Mouse (Mus musculus): Measurements from ENCODE around the gene Slc28a3. TPM values are rescaled to one million over a fixed set of nuclear protein-coding genes. Genes with fewer than 3 reads are reported as not detected.

Slc28a3 gene
- polyA plus RNA-seq, 1 experiment from 2014 or later = 0.08 TPM

DNA sequence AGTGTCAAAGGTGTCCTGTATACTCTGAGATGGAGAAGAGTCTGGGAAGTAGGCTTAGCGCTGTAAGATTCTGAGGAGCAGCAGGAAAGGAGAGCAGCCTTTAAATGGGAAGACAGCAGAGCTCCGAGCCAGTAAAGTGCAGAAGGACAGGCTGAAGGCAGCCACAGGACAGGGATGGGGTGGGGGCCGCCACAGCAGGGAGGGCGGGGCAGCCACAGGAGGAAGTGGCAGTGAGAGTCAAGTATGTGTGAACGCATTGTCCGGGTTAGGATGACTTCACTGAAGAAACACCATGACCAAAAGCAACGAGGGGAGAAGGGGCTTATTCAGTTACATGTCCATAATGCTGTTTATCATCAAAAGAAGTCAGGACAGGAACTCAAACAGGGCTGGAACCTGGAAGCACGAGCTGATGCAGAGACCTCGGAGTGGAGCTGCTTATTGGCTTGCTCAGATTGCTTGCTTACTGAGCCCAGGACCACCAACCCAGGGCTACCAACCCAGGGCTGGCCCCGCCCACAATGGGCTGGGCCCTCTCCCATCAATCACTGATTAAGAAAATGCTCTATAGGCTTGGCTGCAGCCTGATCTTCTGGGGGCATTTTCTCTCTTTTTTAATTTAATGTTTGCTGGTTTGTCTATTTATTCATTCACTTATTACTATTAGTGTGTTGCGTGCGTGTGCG, 18.8 kb upstream of the Slc28a3 start:
- ATAC-seq (replicated peaks; ENCODE audit: low FRiP score) (no peak), DNase-seq (ENCODE audit: low spot score) (no peak)
- no peak overlapping the region for H3K9ac ChIP-seq (ENCODE audit: low read depth, low read length)
- no peaks in the 10 kb centered on the region for H3K36me3 ChIP-seq (ENCODE audit: control insufficient read depth, insufficient read depth, low read length)
- H3K4me1 ChIP-seq (replicated peaks; ENCODE audit: control insufficient read depth, insufficient read depth, low read length) = no peaks in the 10 kb centered on the region
- H3K4me2 ChIP-seq = 0 out of 2 replicates have a peak overlapping the region, but pooled peaks have one; percentile 16
- H3K9me3 ChIP-seq (ENCODE audit: control insufficient read depth, low read length) = no peaks in the 10 kb centered on the region
- H3K27ac ChIP-seq (ENCODE audit: low read depth, low read length) = no peak overlapping the region
- no peak overlapping the region for H3K4me3 ChIP-seq (ENCODE audit: low read depth, low read length)
- H3K27me3 ChIP-seq (replicated peaks; ENCODE audit: control insufficient read depth, insufficient read depth, low read length) = no peaks in the 10 kb centered on the region
- 24% methylated on average over 13 of the region's 13 CpGs for WGBS

DNA sequence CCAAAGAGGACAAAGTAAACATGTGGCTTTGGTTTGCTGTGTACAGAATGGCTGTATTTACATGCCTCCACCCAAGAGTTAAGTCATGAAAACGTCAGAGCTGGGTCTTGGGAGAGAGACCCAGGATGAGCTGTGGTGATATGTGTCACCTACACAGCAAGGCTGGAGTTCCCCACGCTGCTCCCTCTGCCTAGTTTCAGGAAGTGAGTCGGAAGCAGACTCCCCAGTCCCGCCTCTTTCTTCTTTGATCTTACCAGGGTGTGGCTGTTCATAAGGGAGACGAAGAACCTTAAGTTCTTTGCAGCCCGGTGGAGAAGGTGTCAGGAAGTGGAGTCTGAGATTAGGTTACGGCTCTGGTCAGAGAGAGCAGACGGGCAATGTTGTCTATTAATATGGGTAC, 12.0 kb upstream of the Slc28a3 start:
- H3K4me1 ChIP-seq (replicated peaks; ENCODE audit: control insufficient read depth, insufficient read depth, low read length) = no peaks in the 10 kb centered on the region
- H3K4me3 ChIP-seq (ENCODE audit: low read depth, low read length) = no peak overlapping the region
- H3K9ac ChIP-seq (ENCODE audit: low read depth, low read length) = no peak overlapping the region
- H3K36me3 ChIP-seq (ENCODE audit: control insufficient read depth, insufficient read depth, low read length) = no peaks in the 10 kb centered on the region
- WGBS = 23% methylated on average over 8 of the region's 8 CpGs
- H3K4me2 ChIP-seq = no peak overlapping the region
- no peaks in the 10 kb centered on the region for H3K27me3 ChIP-seq (replicated peaks; ENCODE audit: control insufficient read depth, insufficient read depth, low read length)
- ATAC-seq (replicated peaks; ENCODE audit: low FRiP score) = no peak
- DNase-seq (ENCODE audit: low spot score) = no peak
- no peaks in the 10 kb centered on the region for H3K9me3 ChIP-seq (ENCODE audit: control insufficient read depth, low read length)
- H3K27ac ChIP-seq (ENCODE audit: low read depth, low read length) = no peak overlapping the region

DNA sequence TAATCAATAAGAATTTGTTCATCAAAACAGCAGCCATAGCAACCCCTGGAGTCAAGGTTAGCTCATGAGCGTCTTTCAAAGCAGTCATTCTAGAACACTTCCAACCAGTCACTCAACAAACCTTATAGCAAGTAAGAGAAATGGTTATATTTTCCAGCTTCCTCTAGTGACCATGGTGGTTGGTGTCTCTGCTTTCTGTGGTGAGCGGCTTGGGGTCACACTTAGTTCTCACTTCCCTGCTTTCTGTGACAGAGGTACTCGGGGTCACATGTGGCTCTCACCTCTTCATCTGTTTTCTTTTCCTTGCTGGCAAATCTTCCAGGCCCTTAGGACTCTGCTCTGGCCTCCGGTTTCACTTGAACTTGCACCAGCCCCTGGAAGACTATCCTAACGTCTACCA, 8.6 kb upstream of the Slc28a3 start:
- H3K9ac ChIP-seq (ENCODE audit: low read depth, low read length) = no peak overlapping the region
- 67% methylated on average over 5 of the region's 5 CpGs for WGBS
- no peaks in the 10 kb centered on the region for H3K36me3 ChIP-seq (ENCODE audit: control insufficient read depth, insufficient read depth, low read length)
- H3K9me3 ChIP-seq (ENCODE audit: control insufficient read depth, low read length) = no peaks in the 10 kb centered on the region
- no peak for DNase-seq (ENCODE audit: low spot score)
- ATAC-seq (replicated peaks; ENCODE audit: low FRiP score) = no peak
- no peak overlapping the region for H3K4me2 ChIP-seq
- no peak overlapping the region for H3K27ac ChIP-seq (ENCODE audit: low read depth, low read length)
- H3K27me3 ChIP-seq (replicated peaks; ENCODE audit: control insufficient read depth, insufficient read depth, low read length) = no peaks in the 10 kb centered on the region
- H3K4me1 ChIP-seq (replicated peaks; ENCODE audit: control insufficient read depth, insufficient read depth, low read length) = no peaks in the 10 kb centered on the region
- no peak overlapping the region for H3K4me3 ChIP-seq (ENCODE audit: low read depth, low read length)

DNA sequence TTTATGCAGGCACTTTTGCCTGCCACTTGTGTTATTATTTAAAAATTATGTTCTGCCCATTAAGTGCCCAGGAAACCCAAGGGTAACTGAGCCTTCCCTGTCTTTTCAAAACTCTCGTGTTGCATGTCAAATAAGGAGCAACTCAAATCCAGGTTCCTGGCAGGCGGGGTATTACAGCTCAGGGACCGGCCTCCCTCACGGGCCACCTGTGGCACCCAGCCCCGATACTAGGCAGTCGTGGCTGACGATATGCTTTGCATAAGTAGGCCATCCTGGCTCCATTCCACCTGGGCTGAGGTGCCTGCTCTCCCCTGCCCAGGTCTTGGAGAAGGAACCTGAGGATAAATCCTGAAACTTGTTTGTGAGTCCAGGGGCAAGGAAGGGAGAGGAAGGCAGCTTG, 618 bp downstream of the Slc28a3 start:
- 26% methylated on average over 7 of the region's 7 CpGs for WGBS
- Histone ChIP-seq H3K4me2 (no peak overlapping the region), H3K4me3 (ENCODE audit: low read depth, low read length) (no peak overlapping the region), H3K27ac (ENCODE audit: low read depth, low read length) (no peak overlapping the region), H3K9ac (ENCODE audit: low read depth, low read length) (no peak overlapping the region), H3K27me3 (replicated peaks; ENCODE audit: control insufficient read depth, insufficient read depth, low read length) (peaks cover 10% of the 10 kb centered on the region; the same call in 1 of the 2 replicates), H3K4me1 (replicated peaks; ENCODE audit: control insufficient read depth, insufficient read depth, low read length) (no peaks in the 10 kb centered on the region), H3K36me3 (ENCODE audit: control insufficient read depth, insufficient read depth, low read length) (no peaks in the 10 kb centered on the region), H3K9me3 (ENCODE audit: control insufficient read depth, low read length) (no peaks in the 10 kb centered on the region)
- no peak for DNase-seq (ENCODE audit: low spot score)
- no peak for ATAC-seq (replicated peaks; ENCODE audit: low FRiP score)

DNA sequence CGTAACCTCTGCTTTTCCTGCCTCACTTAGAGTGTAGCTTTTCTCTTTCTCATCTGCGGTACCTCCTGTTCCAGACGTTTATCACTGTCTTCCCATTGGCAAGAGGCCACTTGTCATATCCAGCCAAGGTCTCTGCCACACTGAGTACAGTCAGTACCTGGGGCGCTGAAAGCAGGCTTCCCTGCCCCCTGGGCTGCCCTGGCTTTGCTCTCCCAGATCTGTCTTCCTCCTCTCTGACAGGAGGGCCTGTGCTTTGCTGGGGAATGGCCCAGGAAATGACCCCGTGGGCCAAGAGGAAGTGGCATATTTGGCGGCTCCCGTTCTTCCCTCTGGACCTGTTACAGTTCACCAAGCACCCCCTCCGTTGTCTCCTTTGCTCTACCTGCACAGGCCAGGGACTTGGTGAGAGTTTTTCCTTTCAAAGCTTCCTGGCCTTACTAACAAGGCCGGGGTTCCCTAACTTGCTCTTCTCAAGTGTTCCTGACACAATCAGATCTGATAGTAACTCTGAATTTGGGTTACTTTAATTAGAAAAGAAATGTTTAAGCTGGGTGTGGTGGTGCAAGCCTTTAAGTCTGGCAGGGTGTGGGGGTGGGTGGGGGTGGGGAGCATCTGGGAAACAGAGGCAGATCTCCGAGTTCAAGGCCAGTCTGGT, 9.3 kb downstream of the Slc28a3 start:
- H3K27ac ChIP-seq (ENCODE audit: low read depth, low read length) = no peak overlapping the region
- DNase-seq (ENCODE audit: low spot score) = no peak
- H3K9me3 ChIP-seq (ENCODE audit: control insufficient read depth, low read length) = no peaks in the 10 kb centered on the region
- ATAC-seq (replicated peaks; ENCODE audit: low FRiP score) = no peak
- no peak overlapping the region for H3K4me3 ChIP-seq (ENCODE audit: low read depth, low read length)
- WGBS = 39% methylated on average over 10 of the region's 10 CpGs
- H3K4me1 ChIP-seq (replicated peaks; ENCODE audit: control insufficient read depth, insufficient read depth, low read length) = peaks cover 5% of the 10 kb centered on the region
- no peaks in the 10 kb centered on the region for H3K27me3 ChIP-seq (replicated peaks; ENCODE audit: control insufficient read depth, insufficient read depth, low read length)
- H3K36me3 ChIP-seq (ENCODE audit: control insufficient read depth, insufficient read depth, low read length) = no peaks in the 10 kb centered on the region
- H3K4me2 ChIP-seq = no peak overlapping the region
- H3K9ac ChIP-seq (ENCODE audit: low read depth, low read length) = no peak overlapping the region

DNA sequence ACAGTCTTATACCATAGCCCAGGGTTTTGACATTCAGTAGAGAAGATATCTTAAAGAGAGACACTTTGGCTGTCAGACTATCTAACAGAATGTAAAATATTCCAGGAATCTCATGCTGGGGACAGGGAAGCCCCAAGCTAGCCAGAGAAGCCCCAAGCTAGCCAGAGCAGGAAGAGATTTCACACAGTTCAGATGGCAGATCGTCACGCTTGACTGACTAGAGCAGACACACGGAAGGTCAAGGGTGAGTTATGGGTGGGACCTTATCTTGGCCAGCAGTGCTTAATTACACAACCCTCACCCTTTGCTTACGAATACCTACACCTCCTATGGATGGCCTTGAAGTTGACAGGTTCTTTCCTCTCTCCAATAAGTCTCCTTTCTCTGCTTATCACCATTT, 12.1 kb downstream of the Slc28a3 start:
- no peak overlapping the region for H3K4me3 ChIP-seq (ENCODE audit: low read depth, low read length)
- H3K27me3 ChIP-seq (replicated peaks; ENCODE audit: control insufficient read depth, insufficient read depth, low read length) = no peaks in the 10 kb centered on the region
- H3K36me3 ChIP-seq (ENCODE audit: control insufficient read depth, insufficient read depth, low read length) = no peaks in the 10 kb centered on the region
- WGBS = 25% methylated on average over 4 of the region's 4 CpGs
- H3K27ac ChIP-seq (ENCODE audit: low read depth, low read length) = no peak overlapping the region
- no peak overlapping the region for H3K9ac ChIP-seq (ENCODE audit: low read depth, low read length)
- H3K9me3 ChIP-seq (ENCODE audit: control insufficient read depth, low read length) = no peaks in the 10 kb centered on the region
- DNase-seq (ENCODE audit: low spot score) = no peak
- no peak overlapping the region for H3K4me2 ChIP-seq
- H3K4me1 ChIP-seq (replicated peaks; ENCODE audit: control insufficient read depth, insufficient read depth, low read length) = peaks cover 5% of the 10 kb centered on the region
- no peak for ATAC-seq (replicated peaks; ENCODE audit: low FRiP score)

DNA sequence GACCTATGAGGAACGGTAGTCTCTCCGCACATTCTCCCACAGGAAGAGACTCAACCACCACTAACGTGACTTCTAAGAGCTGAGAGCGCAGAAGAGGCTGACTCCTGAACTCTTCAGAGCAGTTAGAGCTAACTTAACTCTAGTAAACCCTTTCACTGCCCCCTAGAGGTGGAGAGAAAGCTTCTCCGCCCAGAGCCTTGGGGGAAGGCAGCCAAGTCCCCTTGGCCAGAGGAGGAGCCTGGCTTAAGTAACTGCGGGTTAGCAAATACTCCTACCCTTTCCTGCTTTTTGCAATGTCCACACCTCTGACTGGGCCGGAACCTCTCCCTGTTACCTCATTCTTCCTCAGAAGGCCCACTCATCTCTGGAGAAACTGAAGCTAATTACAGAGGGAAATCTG, 17.5 kb downstream of the Slc28a3 start:
- Histone ChIP-seq H3K27me3 (replicated peaks; ENCODE audit: control insufficient read depth, insufficient read depth, low read length) (0 out of 2 replicates have a peak, but pooled peaks cover 2% of the 10 kb centered on the region), H3K9me3 (ENCODE audit: control insufficient read depth, low read length) (no peaks in the 10 kb centered on the region), H3K36me3 (ENCODE audit: control insufficient read depth, insufficient read depth, low read length) (no peaks in the 10 kb centered on the region), H3K9ac (ENCODE audit: low read depth, low read length) (no peak overlapping the region), H3K4me3 (ENCODE audit: low read depth, low read length) (no peak overlapping the region), H3K4me2 (no peak overlapping the region), H3K4me1 (replicated peaks; ENCODE audit: control insufficient read depth, insufficient read depth, low read length) (no peaks in the 10 kb centered on the region), H3K27ac (ENCODE audit: low read depth, low read length) (no peak overlapping the region)
- ATAC-seq (replicated peaks; ENCODE audit: low FRiP score) (no peak), DNase-seq (ENCODE audit: low spot score) (no peak)
- WGBS = 32% methylated on average over 7 of the region's 7 CpGs

DNA sequence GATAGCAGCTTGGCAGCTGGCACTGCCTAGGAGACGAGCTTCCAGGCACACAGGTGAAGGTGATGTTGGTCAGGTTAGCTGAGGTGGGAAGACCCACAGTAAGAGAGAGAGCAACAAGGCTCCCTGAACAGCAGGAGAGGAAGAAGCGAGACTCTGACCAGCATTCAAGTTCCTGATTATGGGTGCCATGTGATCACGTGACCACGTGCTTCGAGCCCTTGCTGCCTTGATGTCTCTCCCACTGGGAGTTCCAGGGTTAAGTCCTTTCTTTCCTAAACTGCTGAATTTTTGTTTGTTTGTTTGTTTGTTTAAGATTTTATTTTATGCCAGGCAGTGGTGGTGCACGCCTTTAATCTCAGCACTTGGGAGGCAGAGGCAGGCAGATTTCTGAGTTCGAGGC, 18.8 kb downstream of the Slc28a3 start:
- no peak overlapping the region for H3K4me3 ChIP-seq (ENCODE audit: low read depth, low read length)
- no peak overlapping the region for H3K9ac ChIP-seq (ENCODE audit: low read depth, low read length)
- H3K4me1 ChIP-seq (replicated peaks; ENCODE audit: control insufficient read depth, insufficient read depth, low read length) = no peaks in the 10 kb centered on the region
- no peak overlapping the region for H3K27ac ChIP-seq (ENCODE audit: low read depth, low read length)
- no peak overlapping the region for H3K4me2 ChIP-seq
- ATAC-seq (replicated peaks; ENCODE audit: low FRiP score) (no peak), DNase-seq (ENCODE audit: low spot score) (no peak)
- H3K36me3 ChIP-seq (ENCODE audit: control insufficient read depth, insufficient read depth, low read length) = no peaks in the 10 kb centered on the region
- H3K27me3 ChIP-seq (replicated peaks; ENCODE audit: control insufficient read depth, insufficient read depth, low read length) = 0 out of 2 replicates have a peak, but pooled peaks cover 3% of the 10 kb centered on the region
- H3K9me3 ChIP-seq (ENCODE audit: control insufficient read depth, low read length) = no peaks in the 10 kb centered on the region
- WGBS = 74% methylated on average over 7 of the region's 7 CpGs

DNA sequence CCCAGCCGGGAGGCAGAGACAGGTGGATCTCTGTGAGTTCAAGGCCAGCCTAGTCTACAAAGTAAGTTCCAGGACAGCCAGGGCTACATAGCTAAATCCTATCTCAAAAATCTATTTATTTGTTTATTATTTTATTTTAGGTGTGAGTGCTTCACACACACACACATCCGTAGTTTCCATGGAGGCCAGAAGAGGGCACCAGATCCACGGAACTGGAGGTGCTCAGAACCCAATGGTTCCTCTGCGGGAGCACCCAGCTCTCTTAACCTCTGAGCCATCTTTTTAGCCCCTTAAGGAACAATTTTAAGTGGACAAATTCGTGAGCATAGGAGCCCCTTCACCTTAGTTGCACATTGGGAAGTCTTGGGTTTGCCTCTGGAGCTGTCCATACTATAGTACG, 20.0 kb downstream of the Slc28a3 start:
- DNase-seq (ENCODE audit: low spot score) (no peak), ATAC-seq (replicated peaks; ENCODE audit: low FRiP score) (no peak)
- WGBS = 40% methylated on average over 6 of the region's 6 CpGs
- no peak overlapping the region for H3K4me3 ChIP-seq (ENCODE audit: low read depth, low read length)
- H3K27ac ChIP-seq (ENCODE audit: low read depth, low read length) = no peak overlapping the region
- H3K4me2 ChIP-seq = no peak overlapping the region
- H3K36me3 ChIP-seq (ENCODE audit: control insufficient read depth, insufficient read depth, low read length) = no peaks in the 10 kb centered on the region
- H3K9me3 ChIP-seq (ENCODE audit: control insufficient read depth, low read length) = no peaks in the 10 kb centered on the region
- H3K9ac ChIP-seq (ENCODE audit: low read depth, low read length) = no peak overlapping the region
- 0 out of 2 replicates have a peak, but pooled peaks cover 3% of the 10 kb centered on the region for H3K27me3 ChIP-seq (replicated peaks; ENCODE audit: control insufficient read depth, insufficient read depth, low read length)
- H3K4me1 ChIP-seq (replicated peaks; ENCODE audit: control insufficient read depth, insufficient read depth, low read length) = no peaks in the 10 kb centered on the region
